Mouse (Mus musculus) bone marrow, adult 2 months (tissue): Measurements from ENCODE around the gene Parp6.

ENCODE experiments used
- CTCF ChIP-seq: fragments of 200-500 bp; IDR thresholded peaks from 2 replicates; pipeline ENCODE4 v1.5.1; 2011; ENCODE audit warnings: low read length, control low read depth; ENCODE audit not compliant: control insufficient read depth, insufficient read depth
- POLR2A ChIP-seq: fragments of 200-500 bp; IDR thresholded peaks from 2 replicates; pipeline ENCODE4 v1.6.1; 2011; ENCODE audit warnings: low read depth, mild to moderate bottlenecking, control low read depth, low read length, borderline replicate concordance; ENCODE audit not compliant: control insufficient read depth

- TF ChIP-seq CTCF: no peak
- no peak for TF ChIP-seq POLR2A
These were observed 37.4 kb downstream of the Parp6 start for GRCm38 (mm10) chr9:59654450-59654983.
